Mouse (Mus musculus): ENCODE data around the gene Pcsk4.

DNA sequence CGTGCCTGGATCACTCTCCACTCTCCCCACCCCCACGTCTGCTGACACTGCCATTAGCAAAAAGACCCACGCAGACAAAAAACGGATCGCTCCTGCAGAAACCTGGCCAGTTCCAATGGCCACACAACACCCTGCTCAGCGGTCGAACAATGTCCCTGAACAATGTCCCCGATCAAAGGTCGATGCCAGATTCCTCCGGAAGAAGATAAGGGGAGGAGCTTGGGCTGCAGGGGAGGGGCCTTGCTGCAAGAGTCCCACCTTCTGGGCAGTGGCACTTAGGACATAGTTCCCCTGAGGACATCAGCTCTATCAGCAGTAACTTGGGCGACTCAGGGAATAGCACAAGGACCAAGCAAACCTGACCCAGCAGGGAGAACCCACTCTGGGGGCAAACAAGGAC, 22.6 kb upstream of the Pcsk4 start:
- no peak for TF ChIP-seq EP300 (IDR thresholded peaks at IDR 0.05; ENCODE audit: low read length)
- TF ChIP-seq MXI1 (IDR thresholded peaks at IDR 0.05; ENCODE audit: low read depth, low read length) = no peak
- TF ChIP-seq CTCF (conservative IDR thresholded peaks at IDR 0.05 in 1 of 2, IDR thresholded peaks at IDR 0.05 in 1 of 2; ENCODE audit: low read depth in 2 of 2, low read length in 2 of 2) = no peak
- TF ChIP-seq POLR2A (IDR thresholded peaks at IDR 0.05; ENCODE audit: low read depth, low read length) = no peak
- no peak for TF ChIP-seq MAFK (IDR thresholded peaks at IDR 0.05; ENCODE audit: insufficient replicate concordance, low read length)
- no peak for TF ChIP-seq MAX (IDR thresholded peaks at IDR 0.05; ENCODE audit: low read length)
